Mouse (Mus musculus): ENCODE results near the gene Colgalt2.

Colgalt2 gene

GRCm38 (mm10) chr1:152524098-152524892 lies 124.7 kb downstream of the Colgalt2 start:
- peaks cover 1% of the 10 kb centered on the region; the same call in 1 of the 2 replicates for H3K27me3 ChIP-seq (ENCODE audit: insufficient read depth, low read length)
- peaks cover 10% of the 10 kb centered on the region for H3K4me1 ChIP-seq (replicated peaks; ENCODE audit: low read depth, low read length)
- no peaks in the 10 kb centered on the region for H3K9me3 ChIP-seq (ENCODE audit: low read length)
- H3K4me3 ChIP-seq (replicated peaks; ENCODE audit: low read length) = no peak overlapping the region
- H3K36me3 ChIP-seq (ENCODE audit: insufficient read depth, low read length) = no peaks in the 10 kb centered on the region
- TF ChIP-seq CTCF (conservative IDR thresholded peaks at IDR 0.05; ENCODE audit: low read length) = no peak
- TF ChIP-seq POU5F1 (IDR thresholded peaks at IDR 0.05; ENCODE audit: borderline replicate concordance, low read length) = no peak
- TF ChIP-seq NANOG (IDR thresholded peaks at IDR 0.05; ENCODE audit: borderline replicate concordance, low read length) = no peak

GRCm38 (mm10) chr1:152524987-152525648 lies 125.5 kb downstream of the Colgalt2 start:
- Histone ChIP-seq H3K27me3 (ENCODE audit: insufficient read depth, low read length) (peaks cover 3% of the 10 kb centered on the region; the same call in 1 of the 2 replicates), H3K4me1 (replicated peaks; ENCODE audit: low read depth, low read length) (peaks cover 10% of the 10 kb centered on the region), H3K9me3 (ENCODE audit: low read length) (no peaks in the 10 kb centered on the region), H3K4me3 (replicated peaks; ENCODE audit: low read length) (no peak overlapping the region), H3K36me3 (ENCODE audit: insufficient read depth, low read length) (no peaks in the 10 kb centered on the region)
- TF ChIP-seq NANOG (IDR thresholded peaks at IDR 0.05; ENCODE audit: borderline replicate concordance, low read length) (no peak), POU5F1 (IDR thresholded peaks at IDR 0.05; ENCODE audit: borderline replicate concordance, low read length) (no peak), CTCF (conservative IDR thresholded peaks at IDR 0.05; ENCODE audit: low read length) (peak; percentile 41)

GRCm38 (mm10) chr1:152526154-152526553 lies 126.5 kb downstream of the Colgalt2 start:
- Histone ChIP-seq H3K4me1 (replicated peaks; ENCODE audit: low read depth, low read length) (peaks cover 4% of the 10 kb centered on the region), H3K36me3 (ENCODE audit: insufficient read depth, low read length) (no peaks in the 10 kb centered on the region), H3K9me3 (ENCODE audit: low read length) (no peaks in the 10 kb centered on the region), H3K27me3 (ENCODE audit: insufficient read depth, low read length) (peaks cover 6% of the 10 kb centered on the region; the same call in 1 of the 2 replicates), H3K4me3 (replicated peaks; ENCODE audit: low read length) (no peak overlapping the region)
- TF ChIP-seq CTCF (conservative IDR thresholded peaks at IDR 0.05; ENCODE audit: low read length) = no peak
- TF ChIP-seq POU5F1 (IDR thresholded peaks at IDR 0.05; ENCODE audit: borderline replicate concordance, low read length) = no peak
- TF ChIP-seq NANOG (IDR thresholded peaks at IDR 0.05; ENCODE audit: borderline replicate concordance, low read length) = no peak

- Histone ChIP-seq H3K36me3 (ENCODE audit: insufficient read depth, low read length) (no peaks in the 10 kb centered on the region), H3K4me1 (replicated peaks; ENCODE audit: low read depth, low read length) (peaks cover 6% of the 10 kb centered on the region), H3K27me3 (ENCODE audit: insufficient read depth, low read length) (peaks cover 10% of the 10 kb centered on the region; the same call in 1 of the 2 replicates), H3K9me3 (ENCODE audit: low read length) (no peaks in the 10 kb centered on the region), H3K4me3 (replicated peaks; ENCODE audit: low read length) (no peak overlapping the region)
- TF ChIP-seq CTCF (conservative IDR thresholded peaks at IDR 0.05; ENCODE audit: low read length) (no peak), NANOG (IDR thresholded peaks at IDR 0.05; ENCODE audit: borderline replicate concordance, low read length) (no peak), POU5F1 (IDR thresholded peaks at IDR 0.05; ENCODE audit: borderline replicate concordance, low read length) (no peak)
These were observed 128.6 kb downstream of the Colgalt2 start for GRCm38 (mm10) chr1:152528214-152528613.

GRCm38 (mm10) chr1:152528778-152529177 lies 129.1 kb downstream of the Colgalt2 start:
- no peaks in the 10 kb centered on the region for H3K36me3 ChIP-seq (ENCODE audit: insufficient read depth, low read length)
- no peak overlapping the region for H3K4me3 ChIP-seq (replicated peaks; ENCODE audit: low read length)
- no peak for TF ChIP-seq NANOG (IDR thresholded peaks at IDR 0.05; ENCODE audit: borderline replicate concordance, low read length)
- TF ChIP-seq POU5F1 (IDR thresholded peaks at IDR 0.05; ENCODE audit: borderline replicate concordance, low read length) = no peak
- no peak for TF ChIP-seq CTCF (conservative IDR thresholded peaks at IDR 0.05; ENCODE audit: low read length)
- peaks cover 6% of the 10 kb centered on the region for H3K4me1 ChIP-seq (replicated peaks; ENCODE audit: low read depth, low read length)
- peaks cover 10% of the 10 kb centered on the region; the same call in 1 of the 2 replicates for H3K27me3 ChIP-seq (ENCODE audit: insufficient read depth, low read length)
- no peaks in the 10 kb centered on the region for H3K9me3 ChIP-seq (ENCODE audit: low read length)

- no peaks in the 10 kb centered on the region for H3K9me3 ChIP-seq (ENCODE audit: low read length)
- H3K4me1 ChIP-seq (replicated peaks; ENCODE audit: low read depth, low read length) = peaks cover 8% of the 10 kb centered on the region
- no peaks in the 10 kb centered on the region for H3K36me3 ChIP-seq (ENCODE audit: insufficient read depth, low read length)
- peaks cover 10% of the 10 kb centered on the region; the same call in 1 of the 2 replicates for H3K27me3 ChIP-seq (ENCODE audit: insufficient read depth, low read length)
- TF ChIP-seq NANOG (IDR thresholded peaks at IDR 0.05; ENCODE audit: borderline replicate concordance, low read length) (no peak), POU5F1 (IDR thresholded peaks at IDR 0.05; ENCODE audit: borderline replicate concordance, low read length) (no peak), CTCF (conservative IDR thresholded peaks at IDR 0.05; ENCODE audit: low read length) (no peak)
- H3K4me3 ChIP-seq (replicated peaks; ENCODE audit: low read length) = no peak overlapping the region
These were observed 131.9 kb downstream of the Colgalt2 start for GRCm38 (mm10) chr1:152531498-152531897.

- peaks cover 6% of the 10 kb centered on the region; the same call in 1 of the 2 replicates for H3K27me3 ChIP-seq (ENCODE audit: insufficient read depth, low read length)
- H3K4me1 ChIP-seq (replicated peaks; ENCODE audit: low read depth, low read length) = peaks cover 17% of the 10 kb centered on the region
- no peaks in the 10 kb centered on the region for H3K36me3 ChIP-seq (ENCODE audit: insufficient read depth, low read length)
- TF ChIP-seq POU5F1 (IDR thresholded peaks at IDR 0.05; ENCODE audit: borderline replicate concordance, low read length) (no peak), CTCF (conservative IDR thresholded peaks at IDR 0.05; ENCODE audit: low read length) (no peak), NANOG (IDR thresholded peaks at IDR 0.05; ENCODE audit: borderline replicate concordance, low read length) (no peak)
- H3K4me3 ChIP-seq (replicated peaks; ENCODE audit: low read length) = no peak overlapping the region
- 0 out of 2 replicates have a peak, but pooled peaks cover 3% of the 10 kb centered on the region for H3K9me3 ChIP-seq (ENCODE audit: low read length)
These were observed 134.9 kb downstream of the Colgalt2 start for GRCm38 (mm10) chr1:152534531-152534930.

- peaks cover 4% of the 10 kb centered on the region; the same call in 1 of the 2 replicates for H3K27me3 ChIP-seq (ENCODE audit: insufficient read depth, low read length)
- TF ChIP-seq NANOG (IDR thresholded peaks at IDR 0.05; ENCODE audit: borderline replicate concordance, low read length) (no peak), CTCF (conservative IDR thresholded peaks at IDR 0.05; ENCODE audit: low read length) (no peak), POU5F1 (IDR thresholded peaks at IDR 0.05; ENCODE audit: borderline replicate concordance, low read length) (no peak)
- H3K4me1 ChIP-seq (replicated peaks; ENCODE audit: low read depth, low read length) = peaks cover 14% of the 10 kb centered on the region
- 0 out of 2 replicates have a peak, but pooled peaks cover 3% of the 10 kb centered on the region for H3K9me3 ChIP-seq (ENCODE audit: low read length)
- no peak overlapping the region for H3K4me3 ChIP-seq (replicated peaks; ENCODE audit: low read length)
- no peaks in the 10 kb centered on the region for H3K36me3 ChIP-seq (ENCODE audit: insufficient read depth, low read length)
These were observed 136.9 kb downstream of the Colgalt2 start for GRCm38 (mm10) chr1:152536416-152537018.

Data from E14TG2a.4 (cell line).